Mouse (Mus musculus): ENCODE measurements around the gene 3110009E18Rik. TPM values are rescaled to one million over a fixed set of nuclear protein-coding genes. Genes with fewer than 3 reads are reported as not detected.

Gene 3110009E18Rik
- 14.5 TPM for total RNA-seq (2023)

DNA sequence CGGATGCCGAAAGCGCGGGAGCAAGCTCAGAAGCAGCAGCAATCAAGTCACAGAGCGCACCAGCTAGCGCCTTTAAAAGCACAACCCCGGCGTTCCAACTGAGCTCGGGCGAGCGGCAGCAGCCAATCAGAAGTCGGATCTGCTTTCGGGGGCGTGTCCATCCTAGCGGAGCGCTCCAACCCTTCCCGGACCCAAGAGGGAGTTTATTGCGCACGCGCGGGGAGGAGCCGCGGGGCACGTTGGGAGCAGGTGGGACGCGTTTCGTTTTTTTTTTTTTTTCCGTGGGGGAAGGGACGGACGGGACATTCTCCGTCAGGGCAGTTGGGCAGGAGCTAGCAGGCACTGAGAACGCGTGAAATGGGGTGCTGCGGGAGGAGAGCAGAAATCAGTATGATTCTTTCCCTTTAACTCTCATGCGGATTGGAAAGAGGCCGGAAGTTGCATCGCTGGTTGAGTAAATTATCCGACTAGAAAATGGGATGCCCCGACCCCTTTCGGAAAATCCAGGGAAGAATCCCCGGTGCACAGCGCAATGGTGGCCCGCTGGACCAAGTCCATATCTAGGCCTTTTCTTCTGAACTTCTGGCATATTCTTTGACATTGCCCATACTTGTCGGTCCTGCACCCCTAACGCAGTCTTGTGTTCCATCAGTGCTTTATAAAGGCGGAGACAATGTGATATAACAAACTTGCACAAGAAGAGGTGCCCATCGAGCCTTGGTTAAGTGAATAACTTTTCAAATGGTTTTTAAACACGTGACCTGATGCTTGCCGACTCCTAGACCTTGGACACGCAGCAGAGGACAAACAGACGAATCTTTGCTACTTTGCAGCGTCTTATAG is at the start of gene 3110009E18Rik, which contains the start of gene Dbi:
TSS of gene 3110009E18Rik (plus strand) at position 219 of the 843 bp plus-strand sequence.
TSS of gene Dbi (minus strand) at position 110 of the 843 bp plus-strand sequence.

DNA sequence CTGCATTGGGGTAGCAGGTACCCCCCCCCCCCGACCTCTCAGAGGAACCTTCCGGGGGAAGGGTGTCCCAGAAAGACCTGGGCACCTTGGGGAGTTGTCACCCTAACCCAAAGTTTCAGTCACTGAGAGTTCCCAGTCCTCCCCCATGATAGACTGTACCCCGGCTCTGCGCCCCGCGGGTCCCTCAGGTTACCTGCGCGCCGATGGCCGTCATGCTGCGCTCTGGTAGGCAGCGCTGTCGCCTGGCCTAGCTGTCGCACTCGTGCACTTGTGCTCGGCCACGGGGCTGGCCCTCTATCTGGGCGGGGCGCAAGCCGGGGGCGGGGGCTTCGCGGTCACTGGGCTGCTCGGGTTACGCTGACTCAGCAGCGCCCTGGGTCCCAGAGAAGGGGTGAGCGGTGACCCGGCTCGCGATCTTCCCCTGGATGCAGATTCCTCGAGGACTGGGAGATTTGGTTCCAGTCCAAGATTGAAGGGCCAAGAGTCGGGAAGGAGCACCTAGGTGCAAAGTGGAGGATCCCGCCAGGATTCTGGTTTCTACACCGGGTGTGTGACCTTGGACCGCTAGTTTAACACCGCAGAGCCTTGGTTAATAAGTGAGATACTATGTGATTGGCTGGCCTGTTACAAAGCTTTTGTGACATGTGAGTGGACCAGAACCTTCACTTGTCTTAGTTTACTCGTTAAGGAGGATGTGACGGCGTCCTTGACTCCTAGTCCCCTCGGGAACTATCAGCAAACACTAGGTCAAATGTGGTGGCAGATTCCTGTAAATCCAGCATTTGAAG is 47.3 kb upstream of the 3110009E18Rik start, which contains the start of gene Tmem37:
TSS of gene Tmem37 (minus strand) at position 556 of the 788 bp plus-strand sequence.

Other genes starting within 250 kb of the 3110009E18Rik start
- gene Tmem177, start 208.0 kb upstream of the 3110009E18Rik start, total RNA-seq (2023), result 2.5 TPM
- gene Cfap221, start 124.0 kb upstream of the 3110009E18Rik start, total RNA-seq (2023), result not detected
- not detected for gene Sctr, start 114.3 kb upstream of the 3110009E18Rik start, total RNA-seq (2023)
- not detected for gene Tmem37, start 47.1 kb upstream of the 3110009E18Rik start, total RNA-seq (2023)
- 27.2 TPM for gene Dbi, start 109 bp upstream of the 3110009E18Rik start, total RNA-seq (2023)
- gene Steap3, start 151.5 kb downstream of the 3110009E18Rik start, total RNA-seq (2023), result 0.97 TPM
- not detected for gene C1ql2, start 219.4 kb downstream of the 3110009E18Rik start, total RNA-seq (2023)